Mouse (Mus musculus): ENCODE results near the gene Ccsap.
A peak's percentile ranks its signal among the peaks of the same experiment; 100 is the strongest.

The Ccsap gene

DNA sequence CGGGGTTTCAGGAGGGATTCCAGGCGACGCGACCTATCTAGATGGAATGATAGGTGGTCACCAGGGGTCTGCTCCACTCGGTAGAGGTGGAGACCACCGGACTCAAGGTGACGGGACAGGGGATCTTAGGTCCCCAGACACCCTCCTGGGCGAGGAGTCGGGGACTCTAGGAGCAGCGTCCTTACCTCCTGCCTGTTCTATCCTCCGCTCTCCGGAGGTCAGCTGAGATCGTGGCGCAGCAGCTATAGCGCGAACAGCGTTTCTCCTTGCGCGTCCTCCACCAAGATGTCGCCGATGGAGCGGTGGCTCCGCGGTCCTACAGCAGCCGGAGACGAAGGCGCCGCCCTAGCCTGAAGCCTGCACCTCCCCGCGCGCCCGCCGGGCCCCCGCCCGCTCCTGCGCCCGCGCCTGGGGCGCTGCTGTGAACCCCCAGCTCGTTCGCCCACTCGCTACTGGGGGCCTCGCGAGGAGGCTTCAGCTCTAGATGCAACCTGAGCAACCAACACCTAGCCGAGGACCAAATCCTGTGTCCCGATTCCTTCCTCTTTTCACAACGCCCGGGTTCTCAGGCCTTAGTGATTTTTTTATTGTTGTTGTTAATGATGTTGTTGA is at the start of gene Ccsap:
Gene Ccsap, minus strand, starts transcription at position 562 of the 612 bp plus-strand sequence.
- DNase-seq (ENCODE audit: low read depth), result no peak

DNA sequence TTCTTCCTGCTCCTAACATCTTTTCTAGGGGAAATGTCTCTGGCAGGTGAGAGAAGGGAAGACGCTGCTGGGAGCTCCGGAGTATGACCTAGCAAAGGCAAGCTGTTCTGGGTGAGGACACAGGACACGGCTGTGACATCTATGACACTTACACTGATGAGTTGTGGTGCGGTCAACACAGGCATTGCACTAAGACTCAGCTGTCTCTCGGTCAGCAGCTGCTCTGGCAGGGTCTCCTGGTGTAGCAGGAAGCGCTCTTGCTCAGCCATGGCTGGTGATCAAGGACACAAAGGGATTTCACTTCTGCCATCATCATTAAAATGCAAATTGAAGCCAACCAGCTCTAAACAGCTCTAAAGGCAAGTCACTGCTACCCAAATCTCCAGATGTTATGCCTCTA is 47.6 kb upstream of the Ccsap start:
- no peak for DNase-seq (ENCODE audit: low read depth)

DNA sequence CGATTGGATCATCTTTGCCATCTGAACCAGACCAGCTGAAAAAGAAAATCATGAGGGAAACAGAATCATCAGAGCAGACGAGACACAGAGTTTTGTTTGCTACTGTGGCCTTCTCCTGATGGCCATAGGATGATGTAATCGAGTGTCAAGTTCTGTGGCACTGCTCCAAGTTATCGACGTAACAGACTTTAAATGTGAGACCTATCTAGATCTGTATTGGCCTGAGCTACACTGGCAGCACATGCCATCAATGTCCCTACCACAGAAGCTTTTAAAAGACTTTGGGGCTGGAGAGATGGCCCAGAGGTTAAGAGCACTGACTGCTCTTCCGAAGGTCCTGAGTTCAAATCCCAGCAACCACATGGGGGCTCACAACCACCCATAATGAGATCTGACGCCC is 42.6 kb upstream of the Ccsap start:
- DNase-seq (ENCODE audit: low read depth), result no peak

DNA sequence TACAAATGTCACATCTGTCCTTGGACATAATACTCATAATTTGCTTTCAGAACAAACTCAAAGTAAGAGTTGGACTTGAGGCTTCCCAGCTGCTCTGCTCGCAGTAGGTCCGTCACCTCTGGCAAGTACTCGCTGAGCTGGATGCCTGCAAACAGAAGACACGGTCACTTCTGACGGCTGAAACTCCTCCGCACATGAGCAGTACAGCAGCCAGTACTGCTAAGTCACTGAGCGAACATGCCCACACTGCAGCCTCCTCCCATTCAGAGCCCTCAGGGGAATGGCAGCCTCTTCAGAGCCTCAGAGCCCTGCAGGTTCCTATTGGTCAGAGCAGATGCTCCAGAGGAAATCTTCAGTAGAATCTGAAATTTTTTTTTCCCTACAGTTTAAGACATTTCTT is 39.4 kb upstream of the Ccsap start:
- DNase-seq (ENCODE audit: low read depth), result no peak

DNA sequence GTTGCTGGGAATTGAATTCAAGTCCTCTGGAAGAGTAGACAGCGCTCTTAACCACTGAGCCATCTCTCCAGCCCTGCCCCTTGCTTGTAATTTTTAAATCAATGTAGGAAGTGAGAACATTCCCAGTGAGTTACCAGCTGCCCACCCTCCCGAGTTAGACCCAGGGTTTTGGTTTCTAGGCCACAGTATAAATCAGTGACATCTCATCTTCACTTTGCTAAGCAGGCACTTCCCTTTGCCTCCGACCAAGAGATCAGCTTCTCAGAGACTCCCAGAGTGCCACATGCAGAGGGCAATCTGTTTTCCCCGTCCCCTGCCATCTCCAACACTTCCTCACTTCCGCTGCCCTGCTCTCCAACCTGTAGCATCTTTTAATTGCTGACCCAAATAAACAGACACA is 38.6 kb upstream of the Ccsap start:
- no peak for DNase-seq (ENCODE audit: low read depth)

DNA sequence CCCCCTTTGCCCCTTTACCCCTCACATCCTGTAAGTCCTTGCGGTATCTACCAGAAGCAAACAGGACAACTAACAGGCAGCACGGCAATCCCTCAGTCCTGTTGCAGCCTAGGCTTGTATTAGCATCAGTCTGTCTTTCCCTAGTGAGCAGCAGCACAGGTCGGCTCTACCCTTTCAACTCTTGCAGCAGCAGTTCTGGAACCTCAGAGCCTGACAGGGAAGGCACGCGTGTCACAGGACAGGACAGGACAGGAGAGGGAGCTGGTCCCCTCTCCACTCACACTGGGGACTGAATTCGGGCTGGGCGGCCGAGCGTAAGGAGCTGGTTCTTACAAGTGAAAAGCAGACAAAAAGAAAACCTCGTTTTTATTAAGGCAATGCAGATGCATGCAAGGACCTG is 36.8 kb upstream of the Ccsap start:
- DNase-seq (ENCODE audit: low read depth), result no peak

DNA sequence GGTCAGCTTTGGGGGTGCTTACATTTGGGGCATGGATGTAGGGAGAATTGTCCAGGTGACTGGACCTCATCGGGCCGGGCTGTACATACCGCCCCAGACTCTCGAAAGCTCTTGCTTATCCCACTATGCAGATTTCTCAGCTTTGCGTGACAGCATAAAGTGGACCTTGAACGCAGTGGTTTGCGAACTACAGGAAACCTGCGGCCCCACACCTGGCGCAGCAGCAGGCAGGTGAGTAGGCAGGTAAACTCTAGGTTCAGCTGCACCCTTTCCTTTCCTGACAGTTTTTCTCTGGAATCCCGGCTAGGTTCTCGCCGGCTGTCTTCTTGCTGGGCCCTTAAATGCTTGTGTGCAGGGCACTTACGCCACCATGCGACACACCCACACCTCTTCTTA is 36.4 kb upstream of the Ccsap start:
- no peak for DNase-seq (ENCODE audit: low read depth)

DNA sequence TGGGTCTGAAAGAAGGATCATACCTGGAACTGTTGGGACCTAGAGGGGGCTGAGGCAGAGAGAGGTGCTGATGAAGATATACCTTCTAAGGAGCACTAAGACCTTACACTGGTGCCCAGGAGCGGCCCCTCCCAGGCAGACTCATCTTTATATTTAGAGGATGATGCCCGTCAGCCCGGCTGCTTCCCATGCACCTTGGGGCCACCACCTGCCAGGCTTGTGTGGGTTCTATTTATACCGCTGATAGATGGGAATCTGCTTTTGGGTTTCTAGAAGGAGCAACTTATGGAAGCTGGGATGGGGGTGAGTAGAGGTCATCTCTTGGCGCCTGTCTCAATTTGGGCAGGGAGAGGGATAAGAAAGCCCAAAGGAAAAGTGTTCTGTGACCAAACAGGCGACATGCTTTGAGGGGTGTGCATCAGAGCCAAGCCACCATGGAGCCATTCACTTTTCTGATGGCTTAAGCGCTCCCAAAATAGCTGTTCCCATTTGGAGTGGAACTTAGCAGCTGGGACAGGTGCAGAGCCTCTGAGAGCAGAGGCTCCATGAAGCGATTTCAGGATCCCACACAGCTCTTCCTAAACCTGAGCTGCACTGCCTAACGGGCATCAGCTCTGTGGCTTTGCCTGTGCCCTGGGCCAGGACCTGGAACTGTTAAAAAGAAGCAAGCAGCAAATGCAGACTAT is 35.8 kb upstream of the Ccsap start:
- no peak for DNase-seq (ENCODE audit: low read depth)

DNA sequence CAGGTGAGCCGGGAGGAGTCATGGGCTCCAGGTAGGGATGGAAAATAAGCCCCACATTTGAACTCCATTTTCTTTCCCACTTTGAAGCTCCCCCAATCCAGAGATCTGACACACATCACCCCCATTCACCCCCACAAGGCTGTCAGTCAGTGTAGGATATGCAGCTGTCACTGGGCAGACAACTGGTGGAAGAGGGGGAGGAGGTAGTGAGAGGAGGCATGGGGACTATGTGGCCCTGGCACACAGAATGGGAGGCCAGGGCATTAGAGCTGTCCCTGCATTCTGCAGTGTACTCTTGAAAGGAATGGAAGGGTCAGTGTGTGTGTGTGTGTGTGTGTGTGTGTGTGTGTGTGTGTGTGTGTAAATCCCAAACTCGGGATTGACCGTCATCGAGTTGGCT is 35.2 kb upstream of the Ccsap start:
- no peak for DNase-seq (ENCODE audit: low read depth)

DNA sequence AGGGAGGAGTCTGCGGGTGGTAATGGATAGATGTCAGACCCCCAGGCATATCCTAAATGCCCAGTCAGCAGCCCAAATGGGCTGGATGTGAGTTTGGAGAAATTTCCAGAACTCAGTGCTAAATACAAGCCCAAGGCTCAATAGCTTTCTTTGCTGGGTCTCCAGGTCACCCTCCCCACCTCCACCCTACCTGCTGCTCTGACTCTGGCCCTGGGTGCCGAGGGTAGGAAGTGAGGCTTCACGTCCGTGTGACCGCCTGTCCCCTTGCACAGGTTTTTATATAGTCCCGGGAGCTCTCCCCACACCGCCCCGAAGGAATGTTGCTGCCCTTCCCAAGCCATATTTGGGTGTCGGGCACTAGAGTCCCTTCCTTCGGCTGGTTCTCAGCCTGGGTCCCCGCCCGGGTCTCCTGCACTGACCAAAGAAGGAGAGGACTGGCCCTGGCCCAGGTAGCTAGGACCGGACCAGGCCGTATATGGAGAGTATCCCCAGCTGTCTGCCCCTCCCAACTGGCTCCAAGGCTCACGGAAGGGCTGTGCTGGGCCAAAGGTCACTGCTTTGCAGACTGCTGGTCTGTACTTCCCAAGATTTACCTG is 34.6 kb upstream of the Ccsap start, which contains the start of gene Acta1:
Gene Acta1, minus strand, starts transcription at position 250 of the 596 bp plus-strand sequence.
- no peak for DNase-seq (ENCODE audit: low read depth)

DNA sequence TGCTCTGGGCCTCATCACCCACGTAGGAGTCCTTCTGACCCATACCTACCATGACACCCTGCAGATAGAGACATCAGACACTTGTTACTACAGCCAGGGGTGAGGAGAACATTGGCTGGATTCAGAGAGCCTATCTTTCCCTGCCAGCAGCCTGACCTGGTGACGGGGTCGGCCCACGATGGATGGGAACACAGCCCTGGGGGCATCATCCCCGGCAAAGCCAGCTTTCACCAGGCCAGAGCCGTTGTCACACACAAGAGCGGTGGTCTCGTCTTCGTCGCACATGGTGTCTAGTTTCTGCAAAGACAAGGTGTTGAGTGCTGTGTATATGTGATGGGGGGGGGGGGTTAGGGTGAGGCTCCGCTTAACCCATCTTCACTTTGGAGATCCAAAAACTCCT is 33.4 kb upstream of the Ccsap start:
- no peak for DNase-seq (ENCODE audit: low read depth)

DNA sequence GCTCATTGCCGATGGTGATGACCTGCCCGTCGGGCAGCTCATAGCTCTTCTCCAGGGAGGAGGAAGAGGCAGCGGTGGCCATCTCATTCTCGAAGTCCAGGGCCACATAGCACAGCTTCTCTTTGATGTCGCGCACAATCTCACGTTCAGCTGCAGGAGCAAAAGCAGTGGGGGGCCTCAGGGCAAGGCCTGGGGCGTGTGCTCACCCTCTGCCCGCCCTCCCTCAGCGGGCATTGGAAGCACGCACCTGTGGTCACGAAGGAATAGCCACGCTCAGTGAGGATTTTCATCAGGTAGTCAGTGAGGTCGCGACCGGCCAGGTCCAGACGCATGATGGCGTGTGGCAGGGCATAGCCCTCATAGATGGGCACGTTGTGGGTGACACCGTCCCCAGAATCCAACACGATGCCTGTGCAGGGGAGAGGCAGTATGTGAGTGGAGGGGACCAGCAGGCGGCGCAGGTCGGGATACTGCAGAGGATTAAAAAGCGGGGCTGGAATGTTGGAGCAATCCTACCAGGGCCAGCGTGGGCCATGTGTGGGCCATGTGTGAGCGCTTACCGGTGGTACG is 32.7 kb upstream of the Ccsap start:
- DNase-seq (ENCODE audit: low read depth), result no peak

DNA sequence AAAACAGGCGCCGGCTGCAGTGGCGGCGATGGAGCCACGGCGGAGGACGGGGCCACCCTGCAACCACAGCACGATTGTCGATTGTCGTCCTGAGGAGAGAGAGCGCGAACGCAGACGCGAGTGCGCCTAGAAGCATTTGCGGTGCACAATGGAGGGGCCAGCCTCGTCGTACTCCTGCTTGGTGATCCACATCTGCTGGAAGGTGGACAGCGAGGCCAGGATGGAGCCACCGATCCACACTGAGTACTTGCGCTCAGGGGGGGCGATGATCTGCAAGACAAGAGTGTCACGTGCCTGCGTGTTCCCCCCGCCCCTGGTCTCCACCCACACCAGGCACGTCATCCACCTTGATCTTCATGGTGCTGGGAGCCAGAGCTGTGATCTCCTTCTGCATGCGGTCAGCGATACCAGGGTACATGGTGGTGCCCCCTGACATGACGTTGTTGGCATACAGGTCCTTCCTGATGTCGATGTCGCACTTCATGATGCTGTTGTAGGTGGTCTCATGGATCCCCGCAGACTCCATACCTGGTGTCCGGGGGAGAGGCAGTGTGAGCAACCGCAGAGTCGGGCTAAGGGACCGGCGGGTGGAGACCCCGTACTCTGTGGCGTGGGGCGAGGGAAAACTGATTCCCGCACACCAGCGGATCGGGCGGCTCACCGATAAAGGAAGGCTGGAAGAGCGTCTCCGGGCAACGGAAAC is 32.0 kb upstream of the Ccsap start:
- DNase-seq (ENCODE audit: low read depth), result no peak

DNA sequence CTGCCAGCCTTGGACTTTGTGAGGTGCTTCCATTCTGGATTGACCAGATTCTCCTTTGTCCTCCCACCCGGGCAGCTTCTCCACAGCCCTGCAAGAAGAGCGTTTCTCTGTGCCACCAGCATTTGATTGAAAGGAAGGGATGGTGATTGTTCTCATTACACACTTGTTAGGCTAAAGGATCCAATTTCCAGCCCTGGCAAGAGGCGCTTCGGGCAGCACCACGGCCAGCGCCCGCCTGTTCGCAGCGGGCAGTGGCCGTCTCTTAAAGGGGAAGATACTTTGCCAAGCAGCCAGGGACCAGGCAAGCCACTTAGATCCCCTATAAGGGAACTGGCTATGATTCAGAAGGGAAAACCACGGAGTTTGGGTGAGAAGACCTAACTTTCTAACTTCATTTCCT is 31.3 kb upstream of the Ccsap start:
- peak; percentile 28 for DNase-seq (ENCODE audit: low read depth)

DNA sequence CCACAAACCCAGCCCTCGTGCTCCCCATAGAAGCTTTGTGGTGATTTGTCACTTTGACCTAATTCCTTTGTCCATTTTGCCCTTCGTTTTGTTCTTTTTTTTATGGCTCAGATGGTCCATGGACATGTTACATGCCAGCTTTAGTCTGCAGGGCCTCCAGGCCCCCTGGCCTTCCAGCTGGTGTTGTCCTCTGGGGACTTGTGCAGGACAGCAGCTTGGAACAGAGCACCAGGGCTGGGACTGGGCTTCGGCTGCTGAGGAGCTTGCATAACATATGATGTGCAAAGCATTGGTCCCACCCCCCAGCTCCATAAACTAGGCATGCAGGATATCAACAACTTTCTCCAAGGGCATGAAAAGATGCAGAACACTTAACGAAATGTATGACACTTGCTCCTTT is 29.8 kb upstream of the Ccsap start:
- no peak for DNase-seq (ENCODE audit: low read depth)

DNA sequence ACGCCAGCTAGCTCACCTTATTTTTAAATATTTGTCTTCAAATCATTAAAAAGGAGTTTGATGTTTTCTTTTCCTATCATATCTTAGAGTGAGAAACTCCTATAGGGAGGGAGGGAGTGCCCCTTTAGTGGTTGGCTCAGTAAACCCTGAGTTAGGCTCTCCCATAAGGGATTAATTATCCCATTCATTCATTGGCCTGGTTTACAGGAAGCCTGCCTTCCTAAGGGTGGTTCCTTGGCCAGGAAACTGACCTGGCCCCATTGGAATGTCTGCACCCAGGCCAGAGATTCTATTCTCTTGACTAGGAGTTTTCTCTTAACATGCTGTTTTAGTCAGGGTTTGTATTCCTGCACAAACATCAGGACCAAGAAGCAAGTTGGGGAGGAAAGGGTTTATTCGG is 27.9 kb upstream of the Ccsap start:
- DNase-seq (ENCODE audit: low read depth), result peak; percentile 30

DNA sequence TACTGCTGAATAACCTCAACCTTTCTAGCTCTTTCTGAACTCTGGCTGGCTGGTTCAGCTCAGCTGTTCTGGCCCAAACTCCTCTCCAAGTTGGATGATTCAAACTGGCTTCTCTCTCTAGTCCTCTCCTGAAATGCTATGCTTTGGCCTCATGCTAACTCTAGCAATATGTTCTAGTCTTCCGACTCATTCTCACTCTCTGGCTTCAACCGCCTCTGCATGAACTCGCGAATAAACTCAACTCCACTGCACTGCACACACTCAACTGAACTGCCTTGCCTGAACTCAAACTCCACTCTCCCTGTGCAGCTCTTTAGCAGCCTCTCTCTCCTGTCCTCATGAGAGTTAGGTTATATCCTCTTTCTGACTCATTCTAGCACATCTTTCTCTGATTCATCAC is 27.2 kb upstream of the Ccsap start:
- no peak for DNase-seq (ENCODE audit: low read depth)

DNA sequence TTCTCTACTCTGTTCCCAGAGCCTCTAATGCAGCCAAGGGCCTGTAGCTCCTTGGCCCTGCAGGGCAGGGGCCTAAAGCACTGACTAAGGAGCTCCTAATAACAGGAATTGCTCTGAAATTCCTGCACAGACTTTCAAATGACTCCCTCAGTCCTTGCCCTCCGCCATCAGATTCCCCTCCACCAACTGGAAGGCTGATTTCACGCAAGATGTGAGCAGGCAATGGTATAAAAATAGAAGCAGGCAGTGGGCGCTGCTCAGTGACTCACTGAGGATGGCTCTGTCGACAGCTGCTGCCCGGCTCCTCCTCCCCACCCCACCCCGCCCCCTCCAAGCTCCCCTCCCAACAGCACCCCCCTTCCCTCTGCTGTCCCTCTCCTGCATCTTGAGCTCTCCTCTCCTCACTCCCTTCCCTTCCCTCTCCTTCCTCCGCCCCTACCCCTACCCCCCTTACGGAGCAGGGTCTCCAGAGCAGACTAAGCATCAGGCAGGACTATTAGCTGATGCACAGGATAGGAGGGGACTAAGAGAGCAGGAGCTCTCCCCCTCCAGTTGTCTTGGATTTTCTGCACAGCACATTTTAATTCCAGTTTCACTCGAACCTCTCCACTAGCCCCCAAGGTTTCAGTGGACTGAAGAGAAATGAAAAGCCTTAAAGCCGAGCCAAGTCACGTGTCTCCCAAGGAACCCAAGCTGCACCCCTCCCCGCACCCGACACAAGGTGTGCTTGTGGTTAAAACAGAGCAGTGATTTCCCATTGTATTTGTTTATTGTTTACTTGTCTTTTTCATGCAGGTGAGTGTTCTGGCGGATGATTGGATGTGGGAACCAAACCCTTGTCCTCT is 24.9 kb upstream of the Ccsap start:
- DNase-seq (ENCODE audit: low read depth), result no peak

DNA sequence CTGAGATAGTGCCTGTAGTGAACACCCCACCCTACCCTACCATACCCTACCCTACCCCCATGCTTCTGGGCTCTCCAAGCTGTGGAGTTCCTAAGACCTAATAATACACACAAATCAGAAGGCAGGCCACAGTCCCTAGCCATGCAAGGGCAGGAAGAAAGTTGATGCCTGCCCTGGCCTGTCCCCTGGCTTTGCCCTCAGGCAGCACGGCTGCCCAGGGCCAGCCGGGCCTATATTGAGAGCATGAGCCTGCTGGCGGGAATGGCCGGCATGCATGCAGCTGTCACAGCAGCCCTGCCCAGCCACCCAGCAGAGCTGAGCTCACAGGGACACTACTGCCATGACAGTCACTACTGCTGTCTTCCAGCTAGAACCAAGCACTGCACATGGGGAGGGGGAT is 23.1 kb upstream of the Ccsap start:
- DNase-seq (ENCODE audit: low read depth), result no peak

DNA sequence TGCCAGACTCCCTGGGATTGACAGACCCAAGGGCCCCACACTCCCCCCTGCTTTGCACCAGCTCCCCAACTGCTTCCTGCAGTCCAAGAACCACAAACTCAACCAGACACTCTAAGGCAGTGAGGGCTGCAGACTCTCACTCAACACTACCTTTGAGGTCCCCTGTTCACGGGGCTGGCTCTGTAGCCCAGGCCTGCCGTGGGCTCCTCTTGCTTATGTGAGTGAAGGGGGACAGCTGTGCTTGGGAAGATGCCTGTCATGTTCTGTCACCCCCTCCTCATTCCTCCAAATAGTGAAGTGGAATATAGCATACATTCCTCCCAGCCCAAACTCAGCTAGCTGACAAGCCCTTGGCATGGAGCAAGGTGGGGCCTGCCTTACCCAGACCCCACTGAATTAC is 22.4 kb upstream of the Ccsap start:
- no peak for DNase-seq (ENCODE audit: low read depth)

DNA sequence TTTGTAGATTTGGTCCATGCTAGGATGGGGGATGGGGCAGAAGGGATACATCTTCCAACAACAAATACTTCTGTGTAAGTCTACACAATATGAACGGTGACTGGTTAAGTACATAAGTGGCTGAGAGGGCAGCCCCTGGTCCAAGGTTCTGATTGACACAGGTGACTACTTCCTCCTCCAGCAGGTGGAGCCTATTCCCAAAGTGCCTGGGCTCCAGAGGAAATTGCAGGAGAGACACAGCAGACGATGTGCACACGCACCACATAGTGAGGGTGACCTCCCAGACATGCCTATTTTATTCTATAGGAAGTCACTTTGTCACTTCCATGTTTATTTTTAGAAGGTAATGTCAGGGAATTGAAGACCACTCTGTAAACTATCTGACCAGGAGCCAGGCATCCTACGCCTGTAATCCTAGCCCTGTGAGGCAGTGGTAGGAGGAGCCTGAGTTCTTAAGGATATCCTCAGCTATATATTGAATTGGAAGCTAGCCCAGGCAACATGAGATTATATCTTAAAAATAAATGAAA is 20.9 kb upstream of the Ccsap start:
- no peak for DNase-seq (ENCODE audit: low read depth)

DNA sequence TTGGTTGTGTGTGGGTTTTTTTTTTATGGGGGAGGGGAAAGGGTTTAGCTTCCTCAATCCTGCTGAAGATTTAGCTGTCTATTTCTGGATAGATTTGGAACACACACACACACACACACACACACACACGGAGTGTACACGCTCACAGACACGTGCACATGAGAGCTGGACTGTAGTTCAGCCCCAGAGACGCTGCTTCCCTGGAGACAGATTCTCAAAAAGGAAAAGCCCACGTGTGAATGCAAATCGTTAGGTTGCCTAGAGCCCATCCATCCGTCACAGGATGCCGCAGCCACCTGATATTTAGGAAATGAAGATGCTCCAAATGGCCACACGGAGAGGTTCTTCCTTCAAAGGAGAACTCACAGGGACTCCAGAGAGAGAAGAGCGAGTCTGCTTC is 20.3 kb upstream of the Ccsap start:
- DNase-seq (ENCODE audit: low read depth), result no peak

All from fibroblast of lung, adult 2 months (primary cell).